Mouse (Mus musculus): ENCODE data around the gene Capn5.

The Capn5 gene

DNA sequence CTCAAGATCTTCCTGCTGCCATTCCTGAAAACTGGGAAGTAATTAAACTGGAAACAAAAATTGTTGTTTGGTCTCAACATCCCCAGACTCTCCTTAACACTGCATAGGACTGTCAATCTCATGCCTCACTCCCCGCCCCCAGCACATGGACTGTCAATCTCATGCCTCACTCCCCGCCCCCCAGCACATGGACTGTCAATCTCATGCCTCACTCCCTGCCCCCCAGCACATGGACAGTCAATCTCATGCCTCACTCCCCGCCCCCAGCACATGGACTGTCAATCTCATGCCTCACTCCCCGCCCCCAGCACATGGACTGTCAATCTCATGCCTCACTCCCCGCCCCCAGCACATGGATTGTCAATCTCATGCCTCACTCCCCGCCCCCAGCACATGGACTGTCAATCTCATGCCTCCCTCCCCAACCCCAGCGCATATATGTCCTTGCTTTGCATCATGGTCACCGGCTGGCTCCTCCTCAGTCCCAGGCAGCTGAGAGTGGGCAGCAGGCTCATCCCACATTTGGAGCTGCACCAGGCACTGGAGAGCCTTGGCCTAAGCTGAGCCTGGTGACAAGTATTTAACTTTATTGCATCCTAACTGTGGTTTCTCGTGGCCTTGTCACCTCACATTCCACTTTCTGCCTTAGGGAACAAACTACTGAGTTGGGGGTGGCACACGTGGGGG is 29.2 kb downstream of the Capn5 start:
- DNase-seq: peak in 1 of 2 experiments; percentile 11

DNA sequence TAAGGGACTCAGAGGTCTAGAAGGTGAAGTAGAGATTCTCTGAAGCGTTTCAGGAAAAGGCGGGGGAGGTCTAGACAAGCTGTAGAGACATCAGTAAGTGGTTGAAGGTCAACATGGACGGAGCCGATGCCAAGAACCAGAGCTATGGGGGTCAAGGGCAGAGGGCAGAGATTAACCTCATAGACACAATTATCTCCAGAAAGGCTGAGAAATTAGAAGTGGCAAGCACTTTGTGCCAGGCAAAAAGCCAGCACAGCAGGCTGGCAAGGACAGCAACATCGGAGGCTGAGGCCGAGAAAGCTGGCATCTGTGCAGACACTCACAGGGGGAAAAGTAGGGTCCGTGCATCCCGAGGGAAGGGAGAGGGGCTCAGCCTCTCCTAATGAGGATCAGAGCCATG is 30.3 kb downstream of the Capn5 start:
- peak in 1 of 2 experiments; percentile 36 for DNase-seq

DNA sequence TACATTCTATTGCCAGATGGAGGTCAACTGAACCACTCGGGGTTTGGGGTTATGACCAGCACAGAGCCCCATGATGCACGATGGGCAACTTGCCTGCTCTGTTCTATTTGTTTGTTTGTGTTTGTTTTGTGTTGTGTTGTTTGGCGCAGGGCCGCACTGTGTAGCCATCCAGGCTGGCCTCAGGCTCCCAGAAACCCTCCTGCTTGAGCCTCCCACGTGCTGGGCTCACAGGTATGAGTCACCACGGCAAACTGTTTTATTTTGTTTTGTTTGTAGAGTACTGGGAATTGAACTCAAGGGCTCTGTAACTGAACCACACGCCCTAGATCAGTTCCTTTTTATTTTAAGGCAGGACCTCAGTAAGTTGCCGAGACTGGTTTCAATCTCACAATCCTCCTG is 31.6 kb downstream of the Capn5 start:
- peak in 1 of 2 experiments; percentile 26 for DNase-seq

DNA sequence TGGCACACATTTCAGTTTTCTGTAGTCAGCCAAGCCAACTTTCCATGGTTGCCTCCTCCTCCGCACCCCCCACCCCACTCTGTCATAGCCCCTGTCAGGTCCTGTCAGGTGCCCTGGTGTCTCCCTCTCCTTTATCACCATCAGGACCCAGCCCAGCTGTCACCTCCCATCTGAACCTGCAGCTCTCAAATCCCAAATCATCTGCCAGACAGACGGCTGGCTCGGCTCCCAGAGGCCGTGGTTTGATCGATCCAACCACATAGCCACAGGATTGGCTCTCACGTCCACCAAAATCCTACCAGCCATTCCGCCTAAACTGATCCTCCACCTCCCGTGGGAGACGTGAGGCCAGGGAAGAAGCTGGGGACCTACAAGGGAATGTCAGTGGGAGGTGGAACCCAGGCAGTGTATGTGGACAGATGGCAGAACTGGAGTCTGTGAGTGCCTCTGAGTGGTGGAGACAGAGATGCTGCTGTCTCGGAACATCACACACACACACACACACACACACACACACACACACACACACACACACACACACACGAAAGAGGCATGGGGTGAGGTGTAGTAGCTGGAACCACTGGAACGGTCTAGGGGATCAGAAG is 32.1 kb downstream of the Capn5 start:
- peak in 1 of 2 experiments; percentile 54 for DNase-seq

DNA sequence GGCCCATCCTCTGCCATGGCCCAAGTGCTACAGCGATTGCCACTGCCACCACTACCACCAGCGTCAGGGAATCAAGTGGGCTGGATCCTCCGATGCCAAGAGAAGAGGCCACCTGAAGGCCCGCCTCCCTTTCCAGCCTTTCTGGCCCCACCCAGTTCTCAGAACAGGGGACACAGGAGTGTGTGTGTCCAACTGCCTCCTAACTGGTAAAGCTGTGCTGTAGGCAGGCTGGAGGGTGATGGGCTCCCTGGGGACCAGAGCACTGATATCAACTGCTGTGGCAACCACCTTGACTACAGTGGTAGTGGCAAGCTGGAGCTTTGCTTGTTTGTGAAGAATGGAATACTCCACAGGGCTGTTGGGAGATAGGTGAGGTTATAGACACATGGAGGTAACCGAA is 32.7 kb downstream of the Capn5 start, which contains the start of gene Omp:
Omp (minus strand) TSS at position 101 of the 400 bp plus-strand sequence.
- DNase-seq: peak in 1 of 2 experiments; percentile 8

DNA sequence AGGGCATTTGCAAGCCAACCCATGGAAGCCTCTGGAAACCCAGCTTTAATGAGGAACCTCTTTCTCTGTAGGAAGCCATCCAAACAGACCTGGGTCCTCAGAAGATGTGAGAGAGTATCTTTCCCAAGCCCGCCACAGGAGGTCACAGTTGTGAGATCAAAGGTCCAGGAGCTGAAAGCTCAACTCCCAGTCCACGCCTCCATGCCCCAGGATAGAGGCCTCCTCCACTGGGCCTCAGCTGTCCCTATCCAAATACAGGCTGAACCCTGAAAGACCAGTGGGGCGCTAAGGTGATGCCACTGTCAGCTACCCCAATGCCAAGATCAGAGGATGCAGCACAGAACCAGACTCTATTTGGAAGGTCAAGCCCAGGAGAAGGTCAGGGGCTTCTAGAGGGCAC is 35.4 kb downstream of the Capn5 start:
- no peak for DNase-seq

DNA sequence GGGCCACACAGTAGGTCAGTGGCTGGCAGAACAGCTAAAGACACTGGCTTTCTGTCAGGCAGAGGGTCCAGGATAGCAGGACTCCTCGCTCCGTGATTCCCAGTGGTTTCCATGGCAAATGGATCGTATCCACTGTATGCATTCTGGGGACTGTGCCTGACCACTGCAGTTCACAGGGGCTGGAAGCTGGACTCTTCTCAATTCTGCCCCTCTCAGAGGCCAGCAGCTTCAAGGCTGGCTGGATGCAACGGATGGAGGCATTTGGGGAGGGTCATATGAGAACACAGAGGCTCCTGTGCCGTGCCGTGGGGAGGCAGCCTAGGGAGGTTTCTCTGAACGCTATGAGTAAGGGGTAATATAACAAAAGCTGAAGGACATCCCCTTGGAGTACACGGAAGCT is 35.8 kb downstream of the Capn5 start:
- DNase-seq: no peak

DNA sequence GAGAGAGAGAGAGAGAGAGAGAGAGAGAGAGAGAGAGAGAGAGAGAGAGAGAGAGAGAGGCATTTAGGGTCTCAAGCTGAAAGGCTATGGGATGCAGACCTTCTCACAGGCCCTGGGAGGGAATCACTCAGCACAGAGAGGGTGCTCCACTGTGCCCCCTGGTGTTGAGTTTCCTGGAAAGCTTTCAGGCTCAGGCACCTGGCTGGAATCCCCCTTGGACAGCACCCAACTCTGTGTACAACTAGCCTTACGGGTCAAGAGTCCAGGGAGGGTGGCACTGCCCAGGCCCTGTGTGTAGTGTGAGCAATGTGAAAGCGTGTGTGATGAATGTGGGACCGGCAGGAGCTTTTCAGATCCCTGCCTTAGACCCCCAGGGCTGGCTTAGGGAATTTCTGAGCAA is 36.9 kb downstream of the Capn5 start:
- peak in 1 of 2 experiments; percentile 66 for DNase-seq

DNA sequence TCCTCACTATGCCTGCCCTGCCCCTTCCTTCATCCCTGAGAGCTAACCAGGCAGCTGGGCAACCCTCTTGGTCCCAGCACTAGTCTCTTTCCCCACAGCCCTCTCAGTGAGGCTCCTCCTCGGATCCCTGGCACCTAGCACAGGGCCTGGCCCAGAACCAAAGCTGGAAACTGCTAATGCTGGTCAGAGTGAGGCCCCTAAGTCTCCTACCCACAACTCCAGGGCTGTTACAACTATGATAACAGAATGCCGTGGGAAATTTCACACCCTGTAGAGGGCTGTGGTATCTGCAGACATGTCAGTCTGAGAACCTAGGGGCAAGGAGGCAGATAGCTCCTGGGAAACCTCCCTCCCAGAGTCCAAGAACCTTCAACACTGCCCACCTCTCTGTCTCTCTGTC is 37.5 kb downstream of the Capn5 start:
- DNase-seq: peak; percentile 53 to 64

DNA sequence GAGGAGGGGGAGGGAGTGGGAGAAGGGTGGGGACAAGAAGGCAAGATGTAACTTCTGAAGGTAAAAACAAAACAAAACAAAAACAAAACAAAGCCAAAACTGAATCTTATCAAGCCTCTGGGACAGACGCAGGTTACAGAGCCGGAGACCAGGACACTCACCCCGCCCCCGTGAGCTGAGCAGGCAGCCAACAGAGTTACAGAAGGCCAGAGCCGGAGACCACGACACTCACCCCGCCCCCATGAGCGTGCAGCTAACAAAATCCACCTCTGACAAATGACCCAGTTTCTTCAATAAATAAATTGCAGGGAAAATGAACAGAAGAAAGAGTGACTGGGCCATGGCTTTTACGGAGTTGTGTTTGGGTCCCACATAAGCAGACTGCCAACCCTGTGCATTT is 38.9 kb downstream of the Capn5 start:
- no peak for DNase-seq

DNA sequence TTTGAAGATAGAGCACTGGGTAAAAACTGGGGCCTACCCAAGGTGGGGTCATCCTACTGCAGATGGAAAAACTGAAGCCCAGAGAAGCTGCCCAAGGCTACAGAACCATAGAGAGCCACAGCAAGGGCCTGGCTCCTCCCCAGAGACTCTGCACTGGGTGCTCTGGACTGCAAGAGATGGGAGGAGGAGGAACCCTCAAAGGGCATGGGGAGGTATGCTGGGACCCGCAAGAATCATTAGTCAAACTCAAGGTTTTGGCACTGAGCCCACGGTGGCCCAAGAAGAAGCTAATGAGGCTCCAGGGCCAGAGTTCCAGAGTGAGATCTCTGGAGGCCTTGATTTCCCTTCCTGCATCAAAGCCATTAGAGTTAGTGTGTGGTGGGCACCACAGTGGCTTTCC is 40.1 kb downstream of the Capn5 start:
- no peak for DNase-seq

DNA sequence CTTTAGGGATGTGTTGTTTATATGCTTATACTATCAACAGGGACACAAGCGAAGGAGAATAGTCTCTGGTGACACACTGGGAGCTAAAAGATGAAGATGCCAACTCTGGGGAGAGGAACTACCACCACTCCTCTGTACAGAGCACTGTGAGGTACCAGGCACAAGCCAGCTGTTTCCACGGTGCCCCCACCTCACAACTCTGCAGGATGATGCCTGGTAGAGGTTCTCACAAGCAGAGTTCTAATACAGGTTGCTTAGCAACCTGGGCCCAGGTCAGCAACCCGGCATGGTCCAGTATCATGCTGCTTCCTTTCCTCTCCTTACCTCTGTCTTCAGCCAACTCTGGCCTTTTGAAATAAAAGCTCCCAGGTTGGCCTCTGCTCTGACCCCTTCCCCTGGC is 40.5 kb downstream of the Capn5 start:
- no peak for DNase-seq

DNA sequence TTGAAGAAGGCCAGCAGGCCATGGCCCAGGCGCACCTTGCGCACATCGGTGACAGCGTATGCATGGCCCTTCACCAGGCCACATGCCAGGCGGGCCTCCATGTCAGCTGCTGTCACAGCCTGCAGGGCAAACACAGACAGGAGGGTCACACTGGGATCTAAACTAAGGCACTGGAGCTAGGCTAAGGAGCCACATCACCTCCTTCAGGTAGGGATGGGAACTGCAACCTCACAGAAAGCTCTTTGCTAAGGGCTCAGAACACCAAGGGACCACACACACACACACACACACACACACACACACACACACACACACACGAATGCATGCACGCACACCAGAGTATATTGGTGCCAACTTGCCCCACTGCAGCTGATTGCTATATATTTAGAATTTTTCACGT is 46.3 kb downstream of the Capn5 start:
- DNase-seq: no peak

DNA sequence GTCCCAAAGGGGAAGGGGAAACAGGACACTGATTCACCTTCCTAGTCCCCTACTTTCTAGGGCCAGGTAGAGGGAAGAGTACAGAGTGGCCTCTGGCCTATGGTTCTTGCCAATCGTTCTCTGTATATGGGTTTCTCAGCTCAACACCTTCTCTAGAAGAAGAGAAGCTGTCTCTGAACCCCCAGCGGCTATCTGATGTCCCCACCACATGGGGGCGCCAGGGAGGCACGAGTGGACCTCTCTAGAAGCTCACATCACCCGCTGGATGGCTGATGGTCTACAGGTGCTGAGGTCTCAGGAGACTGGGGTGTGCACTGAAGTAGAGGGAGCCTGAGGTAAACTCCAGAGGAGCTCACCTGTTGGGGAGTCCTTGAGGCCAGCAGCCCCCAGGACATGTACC is 52.6 kb downstream of the Capn5 start:
- peak in 1 of 2 experiments; percentile 63 for DNase-seq

DNA sequence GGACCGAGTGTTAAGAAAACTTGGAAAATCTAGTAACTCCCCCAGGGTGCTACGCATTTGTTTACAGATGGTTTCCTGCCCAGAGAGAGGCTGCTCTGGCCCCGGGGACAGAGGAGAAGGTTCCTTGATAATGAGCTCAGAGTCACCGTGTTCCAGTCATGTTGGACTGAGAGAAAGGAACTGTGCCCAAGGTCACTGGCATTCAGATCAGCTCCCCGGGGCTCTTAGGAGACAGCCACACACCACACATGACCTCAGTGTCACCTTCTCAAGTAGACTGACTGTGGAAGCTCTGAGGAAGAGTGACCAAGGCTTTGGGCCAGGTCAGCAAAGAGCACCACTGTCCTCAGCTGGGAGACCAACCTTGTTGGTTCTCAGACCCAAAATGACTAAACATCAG is 53.4 kb downstream of the Capn5 start:
- no peak for DNase-seq

DNA sequence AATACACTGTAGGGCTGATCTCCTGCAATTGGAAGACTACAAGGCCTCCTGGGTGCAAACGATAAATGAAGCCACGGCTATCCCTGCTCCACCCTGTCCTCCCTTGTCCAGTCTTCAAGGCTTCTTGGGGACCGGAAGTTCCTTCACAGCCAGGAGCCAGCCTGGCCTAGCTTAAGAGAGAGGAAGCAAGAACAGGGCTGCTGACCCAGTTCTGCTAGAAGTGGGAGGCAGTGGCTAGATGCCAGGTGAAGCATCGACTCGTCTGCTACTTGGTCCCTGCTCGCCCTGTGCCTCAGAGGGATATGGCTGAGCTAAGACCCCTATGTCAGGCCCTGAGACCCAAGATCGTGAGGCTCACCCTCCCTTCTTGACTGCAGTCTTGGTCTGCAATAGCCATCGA is 56.4 kb downstream of the Capn5 start:
- DNase-seq: peak in 1 of 2 experiments; percentile 56

DNA sequence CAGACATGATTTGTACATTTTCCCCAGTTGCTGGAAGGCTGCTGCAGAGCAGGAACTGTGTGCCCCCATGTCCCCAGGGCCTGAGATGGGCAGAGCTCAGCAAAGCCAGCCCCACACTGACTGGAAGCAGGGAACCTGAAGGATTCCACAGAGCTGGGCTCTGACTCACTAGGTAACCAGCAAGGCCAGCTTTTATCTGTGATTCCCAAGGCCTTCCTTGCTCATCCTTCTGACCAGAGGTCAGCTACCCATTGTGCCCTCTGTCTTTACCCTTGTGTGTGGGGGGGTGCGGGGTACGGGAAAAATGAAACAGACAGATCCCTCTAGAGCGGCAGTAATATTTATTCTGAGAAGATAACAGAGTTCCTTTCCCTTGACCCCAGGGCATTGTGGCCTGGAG is 56.8 kb downstream of the Capn5 start:
- no peak for DNase-seq

DNA sequence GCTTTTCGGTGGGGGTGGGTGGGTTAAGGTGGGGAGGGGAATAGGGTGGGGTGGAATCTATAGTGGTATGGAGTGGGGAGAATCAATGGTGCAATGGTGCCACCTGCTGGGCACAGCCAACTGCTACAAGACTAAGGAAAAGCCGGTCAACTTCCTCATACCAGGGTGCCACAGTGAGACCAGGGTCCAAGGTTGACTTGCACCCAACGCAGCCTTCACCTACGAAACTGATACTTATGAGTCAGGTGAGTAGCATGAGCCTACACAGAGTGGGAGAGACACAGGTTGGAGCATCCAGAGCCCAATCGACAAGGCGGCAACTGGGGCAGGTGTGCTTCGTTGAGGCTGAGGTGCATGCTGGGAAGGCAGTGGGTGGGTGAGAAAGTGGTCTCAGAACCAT is 57.7 kb downstream of the Capn5 start:
- DNase-seq: peak; percentile 84 to 85

DNA sequence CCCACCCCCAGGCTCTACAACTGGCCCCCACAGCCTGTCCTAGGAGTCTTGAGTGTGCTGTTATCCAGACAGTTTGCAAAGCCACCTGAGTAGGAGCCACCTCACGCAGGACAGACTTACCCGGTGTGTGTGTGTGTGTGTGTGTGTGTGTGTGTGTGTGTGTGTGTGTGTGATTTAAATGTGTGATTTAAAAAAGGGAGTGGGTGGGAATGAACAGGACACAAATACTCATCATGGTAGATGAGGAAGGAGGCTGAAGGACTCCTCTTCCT is 58.2 kb downstream of the Capn5 start:
- DNase-seq: no peak

DNA sequence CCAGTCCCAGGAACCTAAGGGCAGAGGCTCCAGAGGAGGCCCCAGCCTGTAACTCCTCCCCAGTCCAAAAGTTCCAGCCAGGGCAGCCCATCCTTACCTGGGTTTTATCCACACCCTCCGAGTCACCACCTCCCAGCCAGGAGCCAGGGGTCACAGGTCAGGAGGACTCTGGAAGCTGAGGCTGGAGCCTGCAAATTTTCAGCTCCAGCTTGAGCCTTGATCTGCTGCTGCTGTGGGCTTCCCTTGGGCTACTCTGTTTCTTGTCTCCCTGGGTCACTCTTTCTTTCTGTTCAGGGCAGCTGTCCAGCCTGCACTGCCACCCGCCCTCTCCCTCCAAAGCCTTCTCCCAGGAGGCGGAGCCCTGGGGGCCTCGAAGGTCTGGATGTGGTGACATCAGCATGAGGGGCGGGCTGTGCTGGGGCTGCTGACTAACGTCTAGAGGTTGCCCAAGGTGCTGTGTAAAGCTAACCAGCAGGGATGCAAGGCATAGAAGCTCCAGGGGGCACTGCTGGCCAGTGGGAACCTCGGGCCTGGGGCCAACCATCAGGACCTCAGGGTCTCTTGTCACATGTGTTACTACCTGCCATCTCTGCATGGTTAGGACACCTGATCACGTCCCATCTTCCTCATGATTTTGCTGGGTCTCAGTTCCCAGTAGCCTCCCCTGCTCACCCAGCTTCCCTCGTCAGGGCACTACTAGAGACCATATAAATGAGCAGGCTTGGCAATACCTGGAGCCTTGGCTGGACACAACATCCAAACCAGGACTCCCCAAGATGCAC is 58.7 kb downstream of the Capn5 start, which contains the start of gene Myo7a:
Myo7a (minus strand) TSS at position 346 of the 782 bp plus-strand sequence.
- DNase-seq: no peak

DNA sequence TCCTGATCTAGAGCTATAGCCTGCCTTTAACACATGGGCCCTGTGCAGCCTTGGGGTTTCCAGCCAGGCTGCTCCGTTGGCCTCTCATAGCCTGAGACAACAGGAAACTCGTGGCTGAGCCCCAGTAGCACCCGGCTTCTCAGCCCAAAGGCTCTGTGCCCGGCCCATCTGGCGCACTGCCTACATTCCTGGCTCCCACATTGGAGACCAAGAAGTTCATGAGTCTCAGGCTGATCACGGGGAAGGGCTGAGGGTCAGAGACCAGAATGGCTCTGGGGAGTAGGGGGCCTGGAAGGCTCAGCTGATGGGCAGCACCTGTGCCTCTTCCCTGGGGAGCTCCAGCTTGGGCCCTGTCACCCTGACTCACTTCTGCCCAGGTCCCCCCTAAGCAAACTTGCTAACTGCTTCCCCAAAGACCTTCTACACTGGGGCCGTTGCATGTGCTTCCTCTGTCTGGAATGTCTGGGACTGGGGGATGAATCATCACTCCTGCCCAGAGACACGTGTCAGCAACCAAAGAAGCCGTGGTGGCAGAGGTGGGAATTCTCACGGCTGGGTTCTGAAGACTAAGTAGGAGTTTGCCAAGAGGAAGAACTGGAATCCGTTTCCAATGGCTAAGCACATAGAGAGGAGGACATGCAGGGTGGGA is 60.9 kb downstream of the Capn5 start:
- DNase-seq: peak; percentile 64 to 76

DNA sequence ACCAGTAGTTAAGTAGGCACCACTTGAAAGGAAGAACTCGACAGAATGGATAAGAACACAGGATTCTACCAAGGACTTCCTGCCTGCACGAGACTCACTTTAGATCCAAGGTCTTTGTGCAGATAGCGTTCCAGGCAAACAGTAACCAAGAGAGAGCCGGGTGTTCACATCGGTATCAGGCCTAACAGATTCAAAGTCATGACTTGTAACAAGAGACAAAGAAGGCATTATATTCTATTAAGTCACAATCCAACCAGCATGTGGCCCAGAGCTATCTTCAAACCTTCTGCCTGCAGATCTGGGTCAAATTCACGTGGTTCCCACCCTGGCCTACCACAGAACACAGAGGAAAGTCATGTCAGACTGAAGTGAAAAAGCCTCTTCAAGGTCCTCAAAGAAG is 63.4 kb downstream of the Capn5 start:
- DNase-seq: no peak

DNA sequence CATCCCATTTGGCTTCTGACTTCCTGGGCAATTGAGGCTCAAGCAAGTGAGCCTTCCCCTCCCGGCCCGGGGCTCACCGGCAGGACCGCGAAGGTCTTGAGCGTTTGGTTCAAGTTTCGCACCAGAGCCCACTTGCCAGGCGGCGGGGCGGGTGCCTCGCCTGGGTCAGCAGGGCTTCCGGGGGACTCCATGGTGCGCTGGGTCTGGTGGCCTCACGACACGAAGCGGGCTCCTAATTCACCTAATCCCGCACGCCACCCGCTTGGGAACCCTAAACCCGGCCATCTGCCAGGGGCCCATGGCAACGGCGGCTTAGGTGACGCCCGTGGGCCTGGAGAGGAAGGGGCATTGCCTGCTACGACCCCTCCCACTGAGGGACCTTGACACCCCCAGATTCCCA is 66.8 kb downstream of the Capn5 start:
- DNase-seq: no peak

DNA sequence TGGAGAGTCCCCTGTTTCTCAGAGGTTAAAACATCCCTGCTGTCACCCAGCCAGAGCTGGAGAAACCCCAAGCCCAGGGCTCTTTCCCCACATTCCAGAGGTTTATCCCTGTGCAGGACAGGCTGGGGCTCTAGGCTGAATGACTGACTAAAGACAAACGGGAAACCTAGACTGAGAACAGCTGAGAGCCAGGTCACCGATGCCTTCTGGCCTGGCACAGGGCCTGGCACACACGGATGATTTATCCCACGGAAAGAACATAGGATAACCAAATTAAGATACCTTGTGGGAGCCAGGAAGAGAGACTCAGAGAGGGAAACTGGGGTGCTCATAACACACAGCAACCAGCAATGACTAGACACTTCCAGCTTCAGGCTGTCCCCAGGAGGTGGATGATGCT is 68.3 kb downstream of the Capn5 start:
- peak in 1 of 2 experiments; percentile 40 for DNase-seq
